9 mouse cellular contexts compared by ENCODE assay signal in genomic region chr11:88146264-88147060, GRCm38 (mm10). TPM values are rescaled to one million over a fixed set of nuclear protein-coding genes. Genes with fewer than 3 reads are reported as not detected.
DNase-seq lines count a peak whose midpoint lies in the region; ATAC-seq and TF ChIP-seq lines count a peak whose summit lies in the region.
"Had no signal": no experiment of that assay in that cellular context is flagged by ENCODE, and none has a peak within 500 bp of the region (broad histone marks: within the 10 kb centered on the region; RNA-seq: fewer than 3 reads in every experiment).

No protein-coding gene starts in this region.

- intact Hi-C loops in gastrocnemius, adult 2 months (cut with DNase I): no loop called here
- intact Hi-C loops in gastrocnemius, postnatal 36 days (cut with DNase I): no loop called here

- DNase-seq in gastrocnemius, adult 2 months: no peak
- DNase-seq in gastrocnemius, postnatal 36 days: no peak
- no peak for DNase-seq in liver, postnatal 0 days
- DNase-seq in yolk sac, embryonic 10.5 days (ENCODE audit: low spot score): no peak
- no peak for DNase-seq in thymus, adult 18-20 months

- no peak for ATAC-seq in liver, embryonic 12.5 days
- ATAC-seq in liver, postnatal 0 days: no peak
- no peak for ATAC-seq in forebrain, embryonic 12.5 days (ENCODE audit: low FRiP score)
- no peak for ATAC-seq in midbrain, embryonic 13.5 days

- no peak for TF ChIP-seq CTCF in gastrocnemius, adult 2 months (IDR thresholded peaks at IDR 0.05)
- TF ChIP-seq CTCF in liver, postnatal 0 days (IDR thresholded peaks at IDR 0.05; ENCODE audit: low read depth): no peak

- no peak overlapping the region for H3K9ac ChIP-seq in liver, embryonic 12.5 days
- no peak overlapping the region for H3K9ac ChIP-seq in liver, postnatal 0 days (replicated peaks)
- no peak overlapping the region for H3K9ac ChIP-seq in forebrain, embryonic 12.5 days
- no peak overlapping the region for H3K9ac ChIP-seq in midbrain, embryonic 13.5 days (replicated peaks)

- no peak overlapping the region for H3K4me3 ChIP-seq in gastrocnemius, adult 2 months
- H3K4me3 ChIP-seq in liver, embryonic 12.5 days: no peak overlapping the region
- no peak overlapping the region for H3K4me3 ChIP-seq in liver, postnatal 0 days (ENCODE audit: low read depth, low read length)
- H3K4me3 ChIP-seq in forebrain, embryonic 12.5 days (replicated peaks): no peak overlapping the region
- H3K4me3 ChIP-seq in midbrain, embryonic 13.5 days (replicated peaks): no peak overlapping the region
- H3K4me3 ChIP-seq: erythroblast, embryonic 14.5 days had no signal

- peaks cover 38% of the 10 kb centered on the region for H3K27me3 ChIP-seq in liver, embryonic 12.5 days (replicated peaks)
- no peaks in the 10 kb centered on the region for H3K27me3 ChIP-seq in liver, postnatal 0 days (ENCODE audit: insufficient read depth, low read length)
- no peaks in the 10 kb centered on the region for H3K27me3 ChIP-seq in forebrain, embryonic 12.5 days
- no peaks in the 10 kb centered on the region for H3K27me3 ChIP-seq in midbrain, embryonic 13.5 days

- H3K27ac ChIP-seq in gastrocnemius, adult 2 months: peak overlapping the region; percentile 99
- H3K27ac ChIP-seq in liver, embryonic 12.5 days: 0 out of 2 replicates have a peak overlapping the region, but pooled peaks have one; percentile 32
- H3K27ac ChIP-seq in liver, postnatal 0 days (ENCODE audit: low read depth): no peak overlapping the region
- H3K27ac ChIP-seq in forebrain, embryonic 12.5 days: peak overlapping the region; percentile 44; the same call in 1 of the 2 replicates
- H3K27ac ChIP-seq in midbrain, embryonic 13.5 days: peak overlapping the region; percentile 31

- 61% methylated on average over 12 of the region's 12 CpGs for WGBS in liver, embryonic 12.5 days (ENCODE audit: insufficient replicate concordance)
- 71% methylated on average over 12 of the region's 12 CpGs for WGBS in liver, postnatal 0 days (ENCODE audit: insufficient replicate concordance)
- WGBS in forebrain, embryonic 12.5 days: 81% methylated on average over 12 of the region's 12 CpGs
- 78% methylated on average over 12 of the region's 12 CpGs for WGBS in midbrain, embryonic 13.5 days

- H3K4me1 ChIP-seq in liver, embryonic 12.5 days: peaks cover 52% of the 10 kb centered on the region
- peaks cover 26% of the 10 kb centered on the region for H3K4me1 ChIP-seq in liver, postnatal 0 days (ENCODE audit: insufficient read depth)
- peaks cover 57% of the 10 kb centered on the region for H3K4me1 ChIP-seq in forebrain, embryonic 12.5 days
- peaks cover 71% of the 10 kb centered on the region for H3K4me1 ChIP-seq in midbrain, embryonic 13.5 days (replicated peaks)

- no peak for TF ChIP-seq EP300 in liver, postnatal 0 days (IDR thresholded peaks at IDR 0.05; ENCODE audit: low read depth)

- no peaks in the 10 kb centered on the region for H3K9me3 ChIP-seq in liver, embryonic 12.5 days (replicated peaks)
- no peaks in the 10 kb centered on the region for H3K9me3 ChIP-seq in liver, postnatal 0 days (ENCODE audit: low read length)
- H3K9me3 ChIP-seq in forebrain, embryonic 12.5 days: no peaks in the 10 kb centered on the region
- no peaks in the 10 kb centered on the region for H3K9me3 ChIP-seq in midbrain, embryonic 13.5 days

- no peaks in the 10 kb centered on the region for H3K36me3 ChIP-seq in liver, embryonic 12.5 days
- no peaks in the 10 kb centered on the region for H3K36me3 ChIP-seq in liver, postnatal 0 days (replicated peaks; ENCODE audit: insufficient read depth, low read length)
- H3K36me3 ChIP-seq in forebrain, embryonic 12.5 days (replicated peaks): peaks cover 2% of the 10 kb centered on the region; the same call in 1 of the 2 replicates
- no peaks in the 10 kb centered on the region for H3K36me3 ChIP-seq in midbrain, embryonic 13.5 days

- no peak overlapping the region for H3K4me2 ChIP-seq in liver, embryonic 12.5 days
- H3K4me2 ChIP-seq in liver, postnatal 0 days (ENCODE audit: low read depth, low read length): no peak overlapping the region
- H3K4me2 ChIP-seq in forebrain, embryonic 12.5 days: no peak overlapping the region
- H3K4me2 ChIP-seq in midbrain, embryonic 13.5 days (replicated peaks): no peak overlapping the region

RNA-seq across cellular contexts. Expression of gene Cuedc1, which starts 48.6 kb away (rescaled TPM):
- 100 to 1,000 TPM; 101 to 127 TPM for total RNA-seq in gastrocnemius, adult 2 months (2021)
- total RNA-seq in gastrocnemius, postnatal 36 days (2021): 10 to 100 TPM; 80.3 to 96.9 TPM
- 3.4 and 4.6 TPM in 2 replicates for polyA plus RNA-seq in liver, embryonic 12.5 days (2016; fragmentation: Nextera tagmentation; extraction: Ambion mirVana)
- 1.2 and 1.6 TPM in 2 replicates for polyA plus RNA-seq in liver, postnatal 0 days (2015; fragmentation: Nextera tagmentation; extraction: Ambion mirVana)
- 41.1 and 42.5 TPM in 2 replicates for polyA plus RNA-seq in forebrain, embryonic 12.5 days (2016; fragmentation: Nextera tagmentation; extraction: Ambion mirVana)
- polyA plus RNA-seq in midbrain, embryonic 13.5 days (2015; fragmentation: Nextera tagmentation; extraction: Ambion mirVana): 40.6 and 46.1 TPM in 2 replicates

RNA-seq across cellular contexts. Expression of gene Mrps23, which starts 57.7 kb away (rescaled TPM):
- 100 to 1,000 TPM; 122 to 144 TPM for total RNA-seq in gastrocnemius, adult 2 months (2021)
- total RNA-seq in gastrocnemius, postnatal 36 days (2021): 100 to 1,000 TPM; 123 to 140 TPM
- polyA plus RNA-seq in liver, embryonic 12.5 days (2016; fragmentation: Nextera tagmentation; extraction: Ambion mirVana): 47.0 and 47.6 TPM in 2 replicates
- 28.7 and 29.3 TPM in 2 replicates for polyA plus RNA-seq in liver, postnatal 0 days (2015; fragmentation: Nextera tagmentation; extraction: Ambion mirVana)
- polyA plus RNA-seq in forebrain, embryonic 12.5 days (2016; fragmentation: Nextera tagmentation; extraction: Ambion mirVana): 62.0 and 67.5 TPM in 2 replicates
- polyA plus RNA-seq in midbrain, embryonic 13.5 days (2015; fragmentation: Nextera tagmentation; extraction: Ambion mirVana): 68.6 and 69.8 TPM in 2 replicates
